Mouse (Mus musculus) lung, postnatal 0 days (tissue): ENCODE measurements around the gene Ces3a.
"Not testable (repeated sequence)": the region's sequence is repeated elsewhere in the genome, so short reads cannot be mapped to it uniquely, and the experiment has no call there.

Source experiments
- CTCF ChIP-seq: IDR thresholded peaks from 2 replicates; pipeline ENCODE4 v1.5.1; 2016; ENCODE audit warnings: antibody characterized with exemption, mild to moderate bottlenecking
- EP300 ChIP-seq: IDR thresholded peaks from 2 replicates; pipeline ENCODE4 v1.6.1; 2016; ENCODE audit warnings: antibody characterized with exemption, mild to moderate bottlenecking, control low read depth

DNA sequence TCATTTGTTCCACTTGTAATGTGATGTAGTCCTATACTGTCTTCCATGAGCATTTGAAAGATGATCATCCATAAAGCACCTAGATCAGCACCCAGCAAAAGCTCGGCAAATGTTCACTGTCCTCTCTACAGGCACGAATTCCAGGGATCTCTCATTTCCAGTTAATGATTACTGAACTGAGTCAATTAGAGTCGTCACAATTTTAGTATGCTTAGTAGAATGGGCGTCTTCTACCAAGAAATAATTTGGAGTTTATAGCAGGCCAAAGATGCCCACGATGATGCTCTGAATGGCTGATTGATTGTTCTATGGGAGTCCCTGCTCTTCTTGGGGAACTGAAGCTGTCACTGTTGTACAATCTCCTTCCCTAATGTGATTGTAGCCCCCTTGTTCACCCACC lies 55.3 kb downstream of the Ces3a start:
- TF ChIP-seq CTCF, EP300: not testable (repeated sequence)
